Mouse (Mus musculus) CD8-positive naive resting alpha-beta T cell, adult 2 months (primary cell): ENCODE measurements around the gene Txndc2.
"Not testable (repeated sequence)": the region's sequence is repeated elsewhere in the genome, so short reads cannot be mapped to it uniquely, and the experiment has no call there.

Experiments used
- DNase-seq, 2 experiments: peaks; one replicate each; pipeline ENCODE4 v3.0.0; 2022; ENCODE audit warnings: low read depth in 2 of 2, low spot score in 2 of 2

Gene Txndc2

GRCm38 (mm10) chr17:65656076-65656475, 14.1 kb upstream of the Txndc2 start:
- DNase-seq, result no peak

DNA sequence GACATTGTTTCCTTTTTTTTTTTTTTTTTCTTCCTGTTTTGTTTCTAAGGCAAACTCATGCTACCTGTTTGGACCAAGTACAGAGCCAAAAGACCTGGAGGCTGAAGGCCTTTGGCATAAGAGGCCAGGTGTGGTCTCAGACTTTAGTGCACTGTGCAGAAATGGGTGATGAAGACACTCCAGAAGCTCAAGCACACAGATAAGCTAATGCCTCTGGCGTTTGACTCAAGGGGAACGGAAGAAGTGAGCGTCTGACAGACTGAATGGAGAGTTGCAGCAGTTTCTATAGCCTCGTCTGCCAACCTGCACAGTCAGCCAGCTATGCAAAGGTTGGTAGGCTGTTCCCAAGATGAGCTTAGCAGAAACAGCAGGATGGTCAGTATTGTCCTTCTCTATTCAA, 13.6 kb upstream of the Txndc2 start:
- DNase-seq, result no peak

- DNase-seq, result no peak
These were observed 8.6 kb upstream of the Txndc2 start for GRCm38 (mm10) chr17:65650598-65650997.

DNA sequence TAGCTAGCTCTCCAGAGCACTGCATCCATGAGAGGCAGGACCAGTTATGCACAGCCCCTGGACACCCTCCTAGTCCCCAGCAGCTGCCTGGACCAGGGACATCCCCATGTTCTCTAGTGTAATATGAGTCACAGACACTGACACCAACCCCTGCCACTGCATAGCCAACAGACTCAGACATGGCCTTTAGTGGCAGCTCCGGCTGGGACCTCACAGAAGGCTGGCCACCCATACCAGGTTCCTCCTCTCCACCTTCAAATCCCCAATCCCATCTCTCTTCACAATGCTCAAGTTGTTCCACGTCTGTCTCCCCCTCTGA, 7.2 kb upstream of the Txndc2 start:
- no peak for DNase-seq

GRCm38 (mm10) chr17:65648371-65649174, 6.6 kb upstream of the Txndc2 start:
- DNase-seq, result no peak

GRCm38 (mm10) chr17:65647961-65648360, 6.0 kb upstream of the Txndc2 start:
- no peak for DNase-seq

DNA sequence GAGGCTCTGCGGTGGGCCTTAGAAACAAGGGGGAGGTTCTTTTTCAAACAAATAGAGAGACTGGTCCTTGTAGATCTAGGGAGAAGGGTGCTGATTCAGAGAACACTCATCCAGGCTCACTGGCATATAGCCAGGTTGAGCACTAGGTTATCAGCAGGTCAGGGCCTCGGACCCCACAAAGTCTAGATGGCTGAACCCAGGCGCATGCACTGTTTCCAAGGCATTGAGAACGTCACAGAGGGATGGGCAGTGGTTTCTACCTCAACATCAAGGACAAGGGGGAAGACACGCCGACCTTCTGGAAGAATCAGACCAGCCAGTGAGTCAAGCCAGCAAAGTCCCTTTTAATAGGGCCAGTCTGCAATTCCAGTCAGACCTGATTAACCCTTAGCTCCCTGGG, 5.3 kb upstream of the Txndc2 start:
- DNase-seq, result no peak

DNA sequence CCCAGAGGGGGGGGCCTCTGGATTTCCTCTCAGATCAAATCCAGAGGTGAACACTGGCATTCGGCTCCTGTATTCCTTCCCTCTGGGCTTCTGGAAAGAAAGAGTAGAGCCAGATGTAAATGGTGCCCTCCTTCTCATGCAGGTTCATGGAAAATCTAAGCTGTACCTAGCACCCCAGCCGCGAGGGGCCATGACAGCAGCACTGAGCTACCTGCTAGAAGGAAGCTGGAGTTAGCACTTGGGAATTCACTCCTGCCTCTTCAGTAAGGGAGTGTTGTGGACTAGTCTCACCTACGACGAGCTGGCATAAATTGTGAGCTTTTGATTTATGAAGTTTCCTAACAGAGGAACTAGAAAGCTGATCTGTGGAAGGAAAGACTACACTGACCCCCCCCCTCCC, 1.6 kb upstream of the Txndc2 start:
- no peak for DNase-seq

GRCm38 (mm10) chr17:65643051-65643521, 1.1 kb upstream of the Txndc2 start:
- no peak for DNase-seq

- no peak for DNase-seq
These were observed 617 bp upstream of the Txndc2 start for GRCm38 (mm10) chr17:65642578-65642991.

- DNase-seq, result no peak
These were observed 2.8 kb downstream of the Txndc2 start for GRCm38 (mm10) chr17:65639144-65639543.

- no peak for DNase-seq
These were observed 6.1 kb downstream of the Txndc2 start for GRCm38 (mm10) chr17:65635715-65636360.

DNA sequence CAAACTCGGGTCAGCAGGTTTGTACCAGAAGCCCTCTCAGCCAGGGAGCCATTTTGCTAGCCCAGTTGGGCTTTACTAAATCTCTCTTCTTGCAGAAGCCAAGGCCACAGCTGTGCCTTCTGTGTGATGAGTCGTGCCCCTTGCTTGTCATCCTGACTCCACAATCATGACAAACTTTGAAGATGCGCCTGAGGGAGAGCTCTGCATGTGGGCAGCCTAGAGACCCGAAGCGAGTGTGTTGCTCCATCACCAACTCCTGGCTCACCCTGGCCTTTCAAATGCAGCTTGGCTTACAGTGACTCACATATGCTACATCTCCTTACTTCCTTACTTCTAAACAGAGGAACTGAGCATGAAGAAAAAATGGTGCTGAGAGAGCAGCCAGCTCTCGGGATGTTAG, 12.0 kb downstream of the Txndc2 start:
- DNase-seq, result no peak

DNA sequence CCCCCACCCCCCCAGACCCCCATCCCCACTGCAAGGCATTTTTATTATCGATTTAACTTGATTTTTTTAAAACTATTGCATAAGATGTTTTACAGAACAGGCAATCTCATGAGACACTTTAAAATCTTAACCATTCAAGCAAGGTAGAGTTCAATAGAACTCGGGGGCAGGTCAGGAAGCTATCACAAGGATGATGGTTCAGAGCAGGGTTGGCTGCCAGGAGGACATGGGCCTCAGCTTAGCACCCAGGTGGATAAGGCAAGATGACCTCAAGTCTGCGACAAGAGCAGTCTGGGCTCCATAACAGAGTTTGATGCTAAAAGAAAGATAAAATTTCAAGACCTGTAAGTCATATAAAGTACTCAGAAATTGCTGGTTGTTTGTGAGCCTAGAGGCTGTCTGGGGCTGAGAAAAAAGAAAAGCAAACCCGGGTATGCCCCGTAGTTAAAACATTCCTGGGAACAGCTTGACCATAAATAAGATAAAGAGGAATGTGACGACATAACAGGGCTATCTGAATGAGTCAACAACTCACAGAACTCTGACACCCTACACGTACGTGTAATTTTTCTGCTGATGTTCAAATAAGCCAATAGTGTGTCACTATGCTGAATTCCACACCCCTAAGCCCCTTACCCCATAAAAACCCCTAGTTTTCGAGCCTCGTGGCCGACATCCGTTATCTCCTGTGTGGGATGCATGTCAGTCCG, 13.0 kb downstream of the Txndc2 start:
- DNase-seq, result not testable (repeated sequence)

GRCm38 (mm10) chr17:65626301-65626700, 15.7 kb downstream of the Txndc2 start:
- DNase-seq, result no peak

- DNase-seq, result no peak
These were observed 16.4 kb downstream of the Txndc2 start for GRCm38 (mm10) chr17:65625563-65625962.

GRCm38 (mm10) chr17:65623130-65623529, 18.8 kb downstream of the Txndc2 start:
- no peak for DNase-seq

- DNase-seq, result no peak
These were observed 23.5 kb downstream of the Txndc2 start for GRCm38 (mm10) chr17:65618431-65618830.

DNA sequence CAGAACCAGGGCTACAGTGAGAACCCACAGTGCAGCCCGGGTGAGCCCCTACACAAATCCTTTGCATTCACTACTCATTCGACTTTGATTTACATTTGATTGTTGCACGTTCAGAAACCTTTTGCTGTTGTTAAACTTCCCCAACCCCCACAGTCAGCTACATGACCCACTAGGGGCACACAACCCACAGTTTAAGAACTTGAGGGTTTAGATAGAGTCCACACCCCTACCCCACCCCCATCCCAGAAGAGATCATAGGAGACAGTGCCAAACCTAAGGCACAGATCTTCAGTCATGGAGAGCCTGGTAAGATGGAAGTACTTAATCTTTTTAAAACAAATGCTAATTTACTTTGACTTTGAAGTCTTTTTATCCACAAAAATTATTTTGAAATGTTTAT, 26.3 kb downstream of the Txndc2 start:
- no peak for DNase-seq

DNA sequence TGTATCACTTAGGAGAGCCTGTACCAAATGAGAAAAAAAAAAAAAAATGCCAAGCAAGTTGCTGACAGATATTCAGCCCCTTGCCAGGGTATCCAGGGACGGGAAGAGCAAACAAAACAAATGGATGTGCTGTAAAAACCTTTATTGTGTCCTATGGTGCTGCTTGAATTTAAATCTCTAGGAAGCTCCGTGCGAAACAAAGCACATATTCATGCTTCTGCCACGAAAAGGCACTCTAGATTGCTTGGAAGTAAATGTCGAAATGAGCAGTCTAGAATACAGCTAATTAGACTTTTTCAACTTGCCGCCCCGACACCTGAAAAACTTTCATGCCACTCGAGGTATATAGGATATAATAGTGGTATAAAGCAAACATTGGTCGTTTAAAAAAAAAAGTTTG, 27.5 kb downstream of the Txndc2 start:
- no peak for DNase-seq

- peak; percentile 98 for DNase-seq
These were observed 28.2 kb downstream of the Txndc2 start, which contains the start of gene Vapa for GRCm38 (mm10) chr17:65613463-65614412. Gene Vapa (minus strand): TSS chr17:65613555.
